Mouse (Mus musculus): ENCODE measurements around the gene Tifa. TPM values are rescaled to one million over a fixed set of nuclear protein-coding genes. Genes with fewer than 3 reads are reported as not detected.

Gene Tifa
- polyA plus RNA-seq, 1 experiment from 2014 or later = 3.4 TPM

- ATAC-seq (ENCODE audit: low FRiP score, low read depth) = peak; percentile 79
- H3K4me2 ChIP-seq (replicated peaks) = peak overlapping the region; percentile 30; the same call in 1 of the 2 replicates
- peaks cover 7% of the 10 kb centered on the region; the same call in 1 of the 2 replicates for H3K4me1 ChIP-seq
- no peak overlapping the region for H3K9ac ChIP-seq
- 22% methylated on average over 15 of the region's 15 CpGs for WGBS
- no peaks in the 10 kb centered on the region for H3K27me3 ChIP-seq
- no peak overlapping the region for H3K4me3 ChIP-seq
- H3K9me3 ChIP-seq = no peaks in the 10 kb centered on the region
- H3K27ac ChIP-seq = no peak overlapping the region
- H3K36me3 ChIP-seq = no peaks in the 10 kb centered on the region
Observed at GRCm38 (mm10) chr3:127853431-127854206, 64.0 kb downstream of the Tifa start.

GRCm38 (mm10) chr3:127861340-127861739, 71.7 kb downstream of the Tifa start:
- no peak overlapping the region for H3K27ac ChIP-seq

GRCm38 (mm10) chr3:127862479-127862878, 72.9 kb downstream of the Tifa start:
- 71% methylated on average over 4 of the region's 4 CpGs for WGBS
- Histone ChIP-seq H3K4me2 (replicated peaks) (no peak overlapping the region), H3K27me3 (no peaks in the 10 kb centered on the region), H3K27ac (no peak overlapping the region), H3K4me3 (no peak overlapping the region), H3K9ac (no peak overlapping the region), H3K9me3 (no peaks in the 10 kb centered on the region), H3K36me3 (no peaks in the 10 kb centered on the region), H3K4me1 (no peaks in the 10 kb centered on the region)
- ATAC-seq (ENCODE audit: low FRiP score, low read depth) = no peak

More at GRCm38 (mm10) chr3:127861340-127861739, 71.7 kb downstream of the Tifa start:
- ATAC-seq (ENCODE audit: low FRiP score, low read depth) = no peak
- Histone ChIP-seq H3K4me2 (replicated peaks) (no peak overlapping the region), H3K4me1 (no peaks in the 10 kb centered on the region), H3K9me3 (no peaks in the 10 kb centered on the region), H3K27me3 (no peaks in the 10 kb centered on the region), H3K4me3 (no peak overlapping the region), H3K9ac (no peak overlapping the region), H3K36me3 (no peaks in the 10 kb centered on the region)
- WGBS = 81% methylated on average over 11 of the region's 11 CpGs

GRCm38 (mm10) chr3:127863571-127863970, 74.0 kb downstream of the Tifa start:
- Histone ChIP-seq H3K4me3 (no peak overlapping the region), H3K9ac (no peak overlapping the region), H3K4me2 (replicated peaks) (no peak overlapping the region), H3K9me3 (no peaks in the 10 kb centered on the region), H3K36me3 (no peaks in the 10 kb centered on the region), H3K4me1 (no peaks in the 10 kb centered on the region), H3K27me3 (no peaks in the 10 kb centered on the region), H3K27ac (no peak overlapping the region)
- WGBS = 71% methylated on average over 3 of the region's 3 CpGs
- ATAC-seq (ENCODE audit: low FRiP score, low read depth) = no peak

GRCm38 (mm10) chr3:127864242-127864641, 74.6 kb downstream of the Tifa start:
- H3K4me1 ChIP-seq = no peaks in the 10 kb centered on the region
- H3K4me2 ChIP-seq (replicated peaks) = no peak overlapping the region
- H3K27me3 ChIP-seq = no peaks in the 10 kb centered on the region
- H3K36me3 ChIP-seq = no peaks in the 10 kb centered on the region
- no peaks in the 10 kb centered on the region for H3K9me3 ChIP-seq
- no peak overlapping the region for H3K4me3 ChIP-seq
- no peak overlapping the region for H3K27ac ChIP-seq
- ATAC-seq (ENCODE audit: low FRiP score, low read depth) = no peak
- no peak overlapping the region for H3K9ac ChIP-seq
- 39% methylated on average over 2 of the region's 2 CpGs for WGBS

- WGBS = 82% methylated on average over 9 of the region's 9 CpGs
- no peak overlapping the region for H3K9ac ChIP-seq
Observed at GRCm38 (mm10) chr3:127868046-127868758, 78.6 kb downstream of the Tifa start.

GRCm38 (mm10) chr3:127868880-127869279, 79.3 kb downstream of the Tifa start:
- Histone ChIP-seq H3K4me2 (replicated peaks) (no peak overlapping the region), H3K4me1 (0 out of 2 replicates have a peak, but pooled peaks cover 4% of the 10 kb centered on the region), H3K27me3 (no peaks in the 10 kb centered on the region), H3K36me3 (no peaks in the 10 kb centered on the region), H3K4me3 (no peak overlapping the region), H3K9ac (no peak overlapping the region), H3K9me3 (no peaks in the 10 kb centered on the region), H3K27ac (no peak overlapping the region)
- no peak for ATAC-seq (ENCODE audit: low FRiP score, low read depth)
- 77% methylated on average over 5 of the region's 5 CpGs for WGBS

More at GRCm38 (mm10) chr3:127868046-127868758, 78.6 kb downstream of the Tifa start:
- Histone ChIP-seq H3K4me1 (0 out of 2 replicates have a peak, but pooled peaks cover 4% of the 10 kb centered on the region), H3K4me3 (no peak overlapping the region), H3K36me3 (no peaks in the 10 kb centered on the region), H3K4me2 (replicated peaks) (no peak overlapping the region), H3K9me3 (no peaks in the 10 kb centered on the region), H3K27ac (no peak overlapping the region), H3K27me3 (no peaks in the 10 kb centered on the region)
- no peak for ATAC-seq (ENCODE audit: low FRiP score, low read depth)

GRCm38 (mm10) chr3:127871575-127871974, 82.0 kb downstream of the Tifa start:
- Histone ChIP-seq H3K9me3 (no peaks in the 10 kb centered on the region), H3K27ac (no peak overlapping the region; the same call in 1 of the 2 replicates), H3K27me3 (no peaks in the 10 kb centered on the region), H3K4me3 (no peak overlapping the region), H3K4me1 (0 out of 2 replicates have a peak, but pooled peaks cover 4% of the 10 kb centered on the region), H3K36me3 (no peaks in the 10 kb centered on the region), H3K9ac (no peak overlapping the region), H3K4me2 (replicated peaks) (no peak overlapping the region)
- no peak for ATAC-seq (ENCODE audit: low FRiP score, low read depth)
- WGBS = 78% methylated on average over 9 of the region's 9 CpGs

GRCm38 (mm10) chr3:127874254-127874883, 84.8 kb downstream of the Tifa start:
- 46% methylated on average over 4 of the region's 4 CpGs for WGBS
- Histone ChIP-seq H3K9ac (no peak overlapping the region), H3K27me3 (no peaks in the 10 kb centered on the region), H3K4me3 (no peak overlapping the region), H3K4me2 (replicated peaks) (no peak overlapping the region), H3K9me3 (no peaks in the 10 kb centered on the region), H3K36me3 (no peaks in the 10 kb centered on the region), H3K27ac (no peak overlapping the region), H3K4me1 (0 out of 2 replicates have a peak, but pooled peaks cover 4% of the 10 kb centered on the region)
- no peak for ATAC-seq (ENCODE audit: low FRiP score, low read depth)

GRCm38 (mm10) chr3:127875059-127875458, 85.5 kb downstream of the Tifa start:
- H3K9ac ChIP-seq = no peak overlapping the region
- H3K4me1 ChIP-seq = 0 out of 2 replicates have a peak, but pooled peaks cover 4% of the 10 kb centered on the region
- no peak overlapping the region for H3K4me3 ChIP-seq
- WGBS = 80% methylated on average over 7 of the region's 7 CpGs
- no peaks in the 10 kb centered on the region for H3K27me3 ChIP-seq
- no peak overlapping the region for H3K27ac ChIP-seq
- H3K4me2 ChIP-seq (replicated peaks) = no peak overlapping the region
- no peak for ATAC-seq (ENCODE audit: low FRiP score, low read depth)
- H3K36me3 ChIP-seq = no peaks in the 10 kb centered on the region
- no peaks in the 10 kb centered on the region for H3K9me3 ChIP-seq

GRCm38 (mm10) chr3:127875509-127875908, 85.9 kb downstream of the Tifa start:
- WGBS = 92% methylated on average over 2 of the region's 2 CpGs
- Histone ChIP-seq H3K4me2 (replicated peaks) (no peak overlapping the region), H3K9me3 (no peaks in the 10 kb centered on the region), H3K27ac (no peak overlapping the region), H3K4me1 (0 out of 2 replicates have a peak, but pooled peaks cover 4% of the 10 kb centered on the region), H3K4me3 (no peak overlapping the region), H3K9ac (no peak overlapping the region), H3K27me3 (no peaks in the 10 kb centered on the region), H3K36me3 (no peaks in the 10 kb centered on the region)
- ATAC-seq (ENCODE audit: low FRiP score, low read depth) = no peak

GRCm38 (mm10) chr3:127879968-127880367, 90.4 kb downstream of the Tifa start:
- H3K27me3 ChIP-seq = no peaks in the 10 kb centered on the region
- WGBS = 83% methylated on average over 3 of the region's 3 CpGs
- no peak overlapping the region for H3K4me3 ChIP-seq
- H3K4me1 ChIP-seq = no peaks in the 10 kb centered on the region
- no peak overlapping the region for H3K27ac ChIP-seq
- H3K9ac ChIP-seq = no peak overlapping the region
- no peaks in the 10 kb centered on the region for H3K9me3 ChIP-seq
- H3K36me3 ChIP-seq = no peaks in the 10 kb centered on the region
- ATAC-seq (ENCODE audit: low FRiP score, low read depth) = no peak
- H3K4me2 ChIP-seq (replicated peaks) = no peak overlapping the region

Measured in limb, embryonic 13.5 days (tissue).